Mouse (Mus musculus) limb, embryonic 14.5 days (tissue): Measurements from ENCODE around the gene Hs2st1. TPM values are rescaled to one million over a fixed set of nuclear protein-coding genes. Genes with fewer than 3 reads are reported as not detected.

Experiments used
- ATAC-seq: fragments of 200-750 bp; cut with Nextera tagmentation; 2 replicates; pipeline ENCODE4 v1.8.0; 2017; ENCODE audit warnings: low read depth, moderate number of reproducible peaks, moderate TSS enrichment; ENCODE audit not compliant: low FRiP score
- DNase-seq: peaks from one replicate; pipeline ENCODE4 v3.0.0-alpha.2; 2015; ENCODE audit warnings: low spot score
- H3K27ac ChIP-seq: fragments of 300-500 bp; sonication (generic); replicated peaks from 2 replicates; pipeline ENCODE4 v1.5.1; 2014; ENCODE audit warnings: low read depth, mild to moderate bottlenecking, low read length, moderate library complexity, mixed read lengths
- H3K27me3 ChIP-seq: fragments of 300-500 bp; sonication (generic); 2 replicates; pipeline ENCODE4 v1.6.1; 2014; ENCODE audit warnings: low read length, mixed read lengths; ENCODE audit not compliant: control insufficient read depth, insufficient read depth
- H3K36me3 ChIP-seq: fragments of 300-500 bp; sonication (generic); 2 replicates; pipeline ENCODE4 v1.6.1; 2014; ENCODE audit warnings: mild to moderate bottlenecking, low read length, moderate library complexity, mixed read lengths; ENCODE audit not compliant: control insufficient read depth, insufficient read depth
- H3K4me1 ChIP-seq: fragments of 300-500 bp; sonication (generic); 2 replicates; pipeline ENCODE4 v1.6.1; 2014; ENCODE audit warnings: antibody characterized with exemption, low read length, mixed read lengths; ENCODE audit not compliant: control insufficient read depth, insufficient read depth
- H3K4me2 ChIP-seq: fragments of 300-500 bp; sonication (generic); replicated peaks from 2 replicates; pipeline ENCODE4 v1.6.1; 2014; ENCODE audit warnings: low read depth, mild to moderate bottlenecking, low read length, moderate library complexity; ENCODE audit not compliant: severe bottlenecking
- H3K4me3 ChIP-seq: fragments of 300-500 bp; sonication (generic); replicated peaks from 2 replicates; pipeline ENCODE4 v1.5.1; 2014; ENCODE audit warnings: low read length
- H3K9ac ChIP-seq: fragments of 300-500 bp; sonication (generic); 2 replicates; pipeline ENCODE4 v1.6.1; 2014; ENCODE audit warnings: mild to moderate bottlenecking, low read depth, low read length, moderate library complexity; ENCODE audit not compliant: severe bottlenecking
- H3K9me3 ChIP-seq: fragments of 300-500 bp; sonication (generic); 2 replicates; pipeline ENCODE4 v1.6.1; 2016; ENCODE audit warnings: low read length; ENCODE audit not compliant: control insufficient read depth
- POLR2A ChIP-seq: fragments of 200-500 bp; IDR thresholded peaks from 2 replicates; pipeline ENCODE4 v1.8.0; 2012; ENCODE audit warnings: inconsistent platforms, mild to moderate bottlenecking, moderate library complexity, borderline replicate concordance; ENCODE audit not compliant: insufficient read depth, insufficient read length; ENCODE audit errors: extremely low read depth
- WGBS: fragments of 180-500 bp; shearing (Covaris S2); extraction: QIAGEN DNeasy Blood & Tissue Kit; methylation state at CpG from one replicate; pipeline ENCODE4 v1.1.7; 2014; 5-methylcytosine and 5-hydroxymethylcytosine counted together
- polyA plus RNA-seq, 2 experiments: library from polyadenylated mRNA; depleted of rRNA in 1 of 2; stranded (reverse) in 1 of 2; unstranded in 1 of 2; fragments of >200 nt; fragmentation: Nextera tagmentation in 1 of 2; extraction: Ambion mirVana in 1 of 2; gene quantifications; 2 replicates each; pipeline versions ENCODE4 v1.2.1 to v1.2.3; 2012 to 2014

The Hs2st1 gene
- polyA plus RNA-seq, 2 experiments: 15.8 to 20.6 TPM

- Histone ChIP-seq H3K4me3 (no peak overlapping the region), H3K4me2 (no peak overlapping the region), H3K36me3 (peaks cover 42% of the 10 kb centered on the region), H3K27me3 (no peaks in the 10 kb centered on the region), H3K9ac (no peak overlapping the region), H3K27ac (no peak overlapping the region), H3K9me3 (no peaks in the 10 kb centered on the region), H3K4me1 (peaks cover 11% of the 10 kb centered on the region; the same call in 1 of the 2 replicates)
- DNase-seq (peak; percentile 20), ATAC-seq (0 out of 2 replicates have a peak, but pooled peaks have one; percentile 35)
- TF ChIP-seq POLR2A: no peak
- 80% methylated on average over 6 of the region's 6 CpGs for WGBS
Measured at GRCm38 (mm10) chr3:144584789-144585553, 15.0 kb upstream of the Hs2st1 start.

- H3K4me2 ChIP-seq: no peak overlapping the region
- ATAC-seq: no peak
- H3K27me3 ChIP-seq: no peaks in the 10 kb centered on the region
- no peak overlapping the region for H3K9ac ChIP-seq
- peaks cover 44% of the 10 kb centered on the region for H3K36me3 ChIP-seq
- TF ChIP-seq POLR2A: no peak
- H3K4me3 ChIP-seq: no peak overlapping the region
- no peak overlapping the region for H3K27ac ChIP-seq
- WGBS: 83% methylated on average over 5 of the region's 5 CpGs
- no peaks in the 10 kb centered on the region for H3K9me3 ChIP-seq
- no peak for DNase-seq
- peaks cover 11% of the 10 kb centered on the region; the same call in 1 of the 2 replicates for H3K4me1 ChIP-seq
Measured at GRCm38 (mm10) chr3:144583789-144584188, 13.8 kb upstream of the Hs2st1 start.

- no peak for ATAC-seq
- peaks cover 53% of the 10 kb centered on the region for H3K36me3 ChIP-seq
Measured at GRCm38 (mm10) chr3:144582306-144582705, 12.3 kb upstream of the Hs2st1 start.

GRCm38 (mm10) chr3:144581842-144582241 is 11.9 kb upstream of the Hs2st1 start:
- Histone ChIP-seq H3K27me3 (no peaks in the 10 kb centered on the region), H3K4me2 (no peak overlapping the region), H3K4me1 (peaks cover 11% of the 10 kb centered on the region), H3K9ac (no peak overlapping the region), H3K9me3 (no peaks in the 10 kb centered on the region), H3K36me3 (peaks cover 52% of the 10 kb centered on the region), H3K27ac (no peak overlapping the region), H3K4me3 (no peak overlapping the region)
- 93% methylated on average over 3 of the region's 3 CpGs for WGBS
- no peak for TF ChIP-seq POLR2A
- DNase-seq (no peak), ATAC-seq (no peak)

More at GRCm38 (mm10) chr3:144582306-144582705, 12.3 kb upstream of the Hs2st1 start:
- Histone ChIP-seq H3K9ac (no peak overlapping the region), H3K4me3 (no peak overlapping the region), H3K27me3 (no peaks in the 10 kb centered on the region), H3K4me1 (peaks cover 11% of the 10 kb centered on the region), H3K9me3 (no peaks in the 10 kb centered on the region), H3K4me2 (no peak overlapping the region), H3K27ac (no peak overlapping the region)
- no peak for DNase-seq
- WGBS: 95% methylated on average over 4 of the region's 4 CpGs
- no peak for TF ChIP-seq POLR2A

- no peak for TF ChIP-seq POLR2A
- no peak overlapping the region for H3K4me2 ChIP-seq
- peaks cover 4% of the 10 kb centered on the region for H3K4me1 ChIP-seq
- H3K4me3 ChIP-seq: no peak overlapping the region
- no peak for DNase-seq
- H3K9ac ChIP-seq: no peak overlapping the region
- H3K27ac ChIP-seq: no peak overlapping the region
- H3K36me3 ChIP-seq: peaks cover 52% of the 10 kb centered on the region
- no peaks in the 10 kb centered on the region for H3K9me3 ChIP-seq
- WGBS: 87% methylated on average over 7 of the region's 7 CpGs
- H3K27me3 ChIP-seq: no peaks in the 10 kb centered on the region
- ATAC-seq: no peak
Measured at GRCm38 (mm10) chr3:144580281-144580680, 10.3 kb upstream of the Hs2st1 start.
